Mouse (Mus musculus) C2C12 (cell line): ENCODE results near the gene Acaa1b.

Source experiments
- CTCF ChIP-seq: IDR thresholded peaks from one replicate; pipeline ENCODE4 v1.5.1; 2011; ENCODE audit not compliant: control insufficient read depth, insufficient read depth, insufficient read length
- MYOD1 ChIP-seq: IDR thresholded peaks from one replicate; pipeline ENCODE4 v1.6.1; 2011; ENCODE audit warnings: low read depth; ENCODE audit not compliant: control insufficient read depth, insufficient read length
- MYOG ChIP-seq: IDR thresholded peaks from one replicate; pipeline ENCODE4 v1.6.1; 2011; ENCODE audit not compliant: control insufficient read depth, insufficient read length; ENCODE audit errors: extremely low read depth

GRCm38 (mm10) chr9:119167608-119168007, 10.7 kb upstream of the Acaa1b start:
- TF ChIP-seq CTCF = no peak
- no peak for TF ChIP-seq MYOD1
- no peak for TF ChIP-seq MYOG
